Mouse (Mus musculus) kidney, postnatal 10 days (tissue): ENCODE results near the gene Hpca.

Experiments
- DNase-seq: peaks from one replicate; pipeline ENCODE4 v3.0.0; 2021; ENCODE audit warnings: mixed read lengths

Gene Hpca

DNA sequence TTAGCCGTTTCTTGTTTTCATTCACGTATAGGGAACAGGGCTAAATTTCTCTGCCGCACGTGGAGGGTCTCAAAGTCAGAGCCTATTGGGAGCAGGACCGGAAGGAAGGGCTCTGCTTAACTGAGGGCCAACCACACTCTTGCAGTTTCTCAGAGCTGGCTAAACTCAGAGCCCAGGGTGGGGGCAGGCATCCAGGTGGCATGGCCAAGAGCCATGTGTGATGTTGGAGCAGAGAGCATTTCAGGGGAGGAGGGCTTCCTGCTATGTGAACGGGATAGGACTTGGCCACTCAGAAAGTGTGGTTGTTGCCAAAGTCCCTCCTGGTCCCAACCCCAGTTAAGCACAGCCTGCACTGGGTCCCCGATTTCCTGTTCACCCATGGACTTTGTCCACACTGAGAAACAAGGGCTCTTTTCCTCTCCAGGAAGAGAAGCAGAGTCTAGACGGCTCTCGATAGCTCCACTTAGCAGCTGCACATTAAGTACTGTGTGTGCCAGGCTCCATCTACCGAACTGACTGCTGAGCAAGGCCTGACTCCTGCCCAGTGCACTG, 14.4 kb downstream of the Hpca start:
- DNase-seq: no peak

DNA sequence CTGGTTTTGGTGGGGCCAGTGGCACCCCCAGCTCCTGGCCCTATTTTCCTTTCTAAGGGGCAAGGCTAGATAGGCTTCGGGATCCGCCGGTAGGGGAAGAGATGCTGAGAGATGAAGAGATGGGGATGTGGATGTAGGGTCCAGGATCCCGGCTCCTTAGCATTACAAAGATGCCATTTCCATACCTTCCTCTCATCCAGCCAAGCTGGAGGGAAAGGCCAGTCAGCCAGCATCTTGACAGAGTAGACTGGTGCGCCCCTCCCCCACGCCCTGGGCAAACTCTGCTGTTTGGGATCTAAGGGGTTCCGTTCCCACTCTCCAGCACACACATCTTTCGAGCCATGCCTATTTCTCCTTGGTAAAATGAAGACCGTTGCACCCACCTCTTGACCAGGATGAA, 15.8 kb downstream of the Hpca start:
- DNase-seq: no peak

GRCm38 (mm10) chr4:129105356-129105755, 16.5 kb downstream of the Hpca start, which contains the start of gene Tmem54:
Tmem54 (plus strand) TSS chr4:129105548.
- peak; percentile 55 for DNase-seq

- no peak for DNase-seq
Observed at GRCm38 (mm10) chr4:129102133-129102829, 19.6 kb downstream of the Hpca start.

- DNase-seq: no peak
Observed at GRCm38 (mm10) chr4:129097006-129097405, 24.8 kb downstream of the Hpca start.

- no peak for DNase-seq
Observed at GRCm38 (mm10) chr4:129095276-129095675, 26.6 kb downstream of the Hpca start.

DNA sequence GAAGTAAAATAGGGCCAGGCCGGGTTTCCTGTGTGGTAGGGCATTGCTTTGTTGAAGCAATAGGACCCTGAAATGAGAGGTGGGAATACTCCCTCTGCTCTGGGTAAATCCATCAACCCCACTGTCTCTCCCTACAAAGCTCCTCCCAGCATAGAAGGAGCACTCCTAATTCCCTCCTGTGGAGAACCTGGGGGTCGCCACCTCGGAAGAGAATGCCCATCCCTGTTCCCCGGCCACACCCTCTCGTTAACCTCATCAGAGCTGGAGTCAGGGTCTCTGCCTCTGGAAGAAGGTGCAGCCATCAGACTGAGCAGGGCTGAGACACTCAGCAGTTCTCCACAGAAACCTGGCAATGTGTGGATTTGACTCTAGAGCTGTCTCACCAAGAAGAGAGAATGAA, 34.0 kb downstream of the Hpca start:
- DNase-seq: no peak

DNA sequence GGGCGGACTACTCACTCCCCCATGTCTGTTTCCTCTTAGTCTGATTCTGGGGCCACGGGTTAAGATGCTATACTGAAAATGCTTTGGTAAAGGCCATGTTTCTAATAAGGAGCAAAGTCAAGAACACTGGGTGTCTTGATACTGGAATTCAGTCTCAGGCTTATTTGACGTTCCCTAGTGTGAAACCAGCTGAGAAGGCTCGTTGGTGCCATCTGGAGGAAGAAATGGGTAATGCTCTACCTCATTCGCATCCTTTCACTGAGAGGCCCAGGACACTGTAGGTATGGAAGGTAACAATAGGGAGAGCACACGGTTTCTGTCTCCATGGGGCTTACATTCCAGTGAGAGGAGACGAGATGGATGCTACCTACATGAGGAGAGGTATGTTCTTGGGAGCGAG, 35.8 kb downstream of the Hpca start:
- DNase-seq: peak; percentile 85

- no peak for DNase-seq
Observed at GRCm38 (mm10) chr4:129084896-129085295, 36.9 kb downstream of the Hpca start.

DNA sequence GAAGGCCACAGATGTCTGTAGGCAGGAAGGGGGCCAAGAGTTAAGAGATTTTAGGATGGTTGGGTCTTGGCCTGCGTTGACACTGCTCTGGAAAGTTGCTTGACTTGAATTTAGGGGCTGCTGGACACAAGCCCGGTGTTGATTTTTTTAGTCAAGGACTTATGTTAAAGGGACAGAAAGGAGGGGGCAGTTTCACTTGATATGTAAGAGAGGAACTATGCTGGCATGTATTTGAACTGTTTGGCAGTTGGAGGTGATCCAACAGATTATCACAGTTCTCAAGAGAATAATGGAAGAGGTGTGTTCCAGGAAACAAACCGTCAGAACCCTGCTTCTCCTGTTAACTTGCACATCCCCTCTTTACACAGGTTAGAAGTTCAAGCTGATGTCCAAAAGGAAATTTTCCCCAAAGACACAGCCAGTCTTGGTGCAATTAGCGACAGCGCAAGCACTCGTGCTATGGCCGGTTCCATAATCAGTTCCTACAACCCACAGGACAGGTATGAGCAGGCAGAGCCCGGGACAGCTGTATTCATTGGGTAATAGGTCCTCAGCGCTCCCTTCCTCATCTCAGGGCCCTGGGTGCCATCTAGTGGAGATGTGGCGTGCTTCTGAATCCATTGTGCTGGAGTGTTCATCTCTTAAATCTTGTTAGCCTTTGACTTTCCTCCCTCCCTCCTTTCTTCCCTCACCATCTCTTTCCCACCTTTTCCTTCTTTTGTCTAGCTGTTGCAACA, 39.3 kb downstream of the Hpca start:
- DNase-seq: peak; percentile 82

- DNase-seq: no peak
Observed at GRCm38 (mm10) chr4:129081939-129082338, 39.9 kb downstream of the Hpca start.

DNA sequence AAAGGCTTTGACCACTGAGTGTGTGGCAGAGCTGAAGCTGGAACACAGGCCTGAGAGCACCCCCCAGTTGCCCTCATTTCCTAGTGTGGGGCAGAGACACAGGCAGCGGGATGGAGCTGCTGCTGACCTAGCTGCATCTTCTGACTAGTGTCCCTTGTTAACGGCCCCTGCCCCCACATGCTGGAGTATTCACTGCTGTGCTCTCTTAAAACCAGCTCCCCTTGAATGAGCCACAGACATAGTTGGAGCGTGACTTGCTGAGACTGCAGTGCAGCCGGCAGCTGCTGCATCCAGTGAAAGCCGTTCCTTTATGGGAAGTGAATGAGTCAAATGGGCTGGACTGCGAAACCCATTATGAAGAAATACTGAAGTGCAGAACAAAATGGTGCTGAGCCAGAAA, 40.3 kb downstream of the Hpca start:
- peak; percentile 46 for DNase-seq

- DNase-seq: no peak
Observed at GRCm38 (mm10) chr4:129081041-129081440, 40.8 kb downstream of the Hpca start.

GRCm38 (mm10) chr4:129079126-129079525, 42.7 kb downstream of the Hpca start:
- no peak for DNase-seq

DNA sequence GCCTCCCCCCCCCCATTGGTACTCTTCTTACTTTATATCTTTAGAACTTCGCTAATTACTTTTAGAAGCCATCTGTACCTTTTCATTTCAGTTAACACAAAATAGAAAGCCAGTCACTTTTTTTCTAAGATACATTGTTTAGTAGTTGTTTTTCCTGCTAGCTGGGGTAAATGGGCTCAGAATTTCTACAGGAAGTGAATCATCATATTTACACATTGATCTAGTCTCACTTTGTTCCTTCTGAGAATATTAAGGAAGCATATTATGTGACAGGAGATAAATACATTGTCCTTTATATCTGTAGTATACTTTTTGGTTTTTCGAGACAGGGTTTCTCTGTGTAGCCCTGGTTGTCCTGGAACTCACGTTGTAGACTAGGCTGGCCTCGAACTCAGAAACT, 53.0 kb downstream of the Hpca start:
- no peak for DNase-seq

GRCm38 (mm10) chr4:129067638-129068415, 54.0 kb downstream of the Hpca start:
- no peak for DNase-seq

- DNase-seq: no peak
Observed at GRCm38 (mm10) chr4:129065688-129066236, 56.1 kb downstream of the Hpca start.

DNA sequence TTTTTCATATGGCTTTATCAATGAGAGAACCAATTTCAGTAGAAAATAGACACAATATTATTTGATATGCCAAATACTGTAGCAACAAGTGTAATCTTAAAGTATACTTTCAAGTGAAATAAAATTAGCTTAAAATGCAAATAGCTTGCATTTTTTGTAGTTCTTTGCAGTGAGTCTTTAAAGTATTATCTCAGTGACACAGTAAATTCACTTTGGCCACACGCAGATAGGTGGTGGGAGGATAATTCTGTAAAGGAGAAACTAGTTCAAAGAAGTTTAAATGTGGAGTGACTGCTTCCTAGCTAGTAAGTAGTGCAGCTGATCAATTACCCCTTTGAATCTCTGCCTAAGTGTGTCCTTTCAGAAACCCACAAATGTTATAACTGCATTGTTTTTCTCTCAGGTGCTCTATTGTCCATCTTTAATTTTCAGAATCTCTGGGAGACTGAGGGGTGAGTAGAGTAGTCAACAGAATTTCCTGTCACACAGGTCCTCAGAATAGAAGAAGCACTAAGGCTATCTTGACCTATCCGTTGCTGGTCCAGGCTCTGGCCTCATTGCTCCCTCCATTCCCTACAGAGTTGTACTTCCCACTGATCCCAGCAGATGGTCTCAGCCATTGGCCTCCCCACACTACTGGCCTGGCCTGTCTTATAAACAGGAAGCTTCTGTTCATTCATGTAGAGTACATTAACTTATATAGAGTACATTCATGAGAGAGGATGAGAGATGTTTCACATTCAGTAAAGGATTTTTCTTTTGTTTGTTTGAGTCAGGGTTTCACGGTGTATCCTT, 59.4 kb downstream of the Hpca start:
- no peak for DNase-seq
